ENCODE assay signal across 8 mouse cellular contexts in genomic region chr11:99039782-99040181, GRCm38 (mm10). TPM values are rescaled to one million over a fixed set of nuclear protein-coding genes. Genes with fewer than 3 reads are reported as not detected.
A peak's percentile ranks its signal among the peaks of the same experiment; 100 is the strongest.
DNase-seq lines count a peak whose midpoint lies in the region; ATAC-seq and TF ChIP-seq lines count a peak whose summit lies in the region.

No protein-coding gene starts in this region.

- peaks cover 13% of the 10 kb centered on the region for H3K36me3 ChIP-seq in hindbrain, embryonic 10.5 days
- no peaks in the 10 kb centered on the region for H3K36me3 ChIP-seq in lung, postnatal 0 days (ENCODE audit: insufficient read depth, low read length)

- peak; percentile 78 for ATAC-seq in frontal cortex, adult (ENCODE audit: low TSS enrichment)
- ATAC-seq in lung, postnatal 0 days, result peak; percentile 75

- no peak overlapping the region for H3K9ac ChIP-seq in lung, postnatal 0 days (replicated peaks; ENCODE audit: low read depth)

- H3K27me3 ChIP-seq in hindbrain, embryonic 10.5 days (ENCODE audit: insufficient read depth, poor library complexity, severe bottlenecking), result no peaks in the 10 kb centered on the region
- no peaks in the 10 kb centered on the region for H3K27me3 ChIP-seq in lung, postnatal 0 days (replicated peaks; ENCODE audit: insufficient read depth, low read length)

- H3K27ac ChIP-seq in hindbrain, embryonic 10.5 days, result peak overlapping the region; percentile 98
- H3K27ac ChIP-seq in lung, postnatal 0 days (ENCODE audit: low read length), result peak overlapping the region; percentile 88; the same call in 1 of the 2 replicates

- DNase-seq in MEL-GATA-1-ER (ENCODE audit: extremely low read depth, low read depth), result peak; percentile 82
- DNase-seq in cerebellum, adult 18-20 months, result peak; percentile 66 to 68
- DNase-seq in hindbrain, embryonic 10.5 days (ENCODE audit: low spot score), result peak; percentile 91
- peak; percentile 73 for DNase-seq in layer of hippocampus, adult 9-10 months (ENCODE audit: low spot score)
- peak; percentile 89 for DNase-seq in lung, postnatal 0 days (ENCODE audit: low spot score)
- peak; percentile 61 for DNase-seq in ovary, postnatal 10 days (ENCODE audit: low spot score)
- peak; percentile 80 for DNase-seq in thymus, postnatal 0 days (ENCODE audit: low spot score)

- WGBS in hindbrain, embryonic 10.5 days, result under 1% methylated on average over 15 of the region's 15 CpGs
- under 1% methylated on average over 15 of the region's 15 CpGs for WGBS in lung, postnatal 0 days

- peaks cover 68% of the 10 kb centered on the region for H3K4me1 ChIP-seq in hindbrain, embryonic 10.5 days (replicated peaks)
- H3K4me1 ChIP-seq in lung, postnatal 0 days (ENCODE audit: insufficient read depth, low read depth, low read length), result peaks cover 6% of the 10 kb centered on the region; the same call in 1 of the 2 replicates

- peak overlapping the region; percentile 91 for H3K4me2 ChIP-seq in lung, postnatal 0 days (replicated peaks; ENCODE audit: low read depth, low read length)

- no peaks in the 10 kb centered on the region for H3K9me3 ChIP-seq in hindbrain, embryonic 10.5 days
- H3K9me3 ChIP-seq in lung, postnatal 0 days (ENCODE audit: low read length), result no peaks in the 10 kb centered on the region

- peak; percentile 90 for TF ChIP-seq CTCF in lung, postnatal 0 days (IDR thresholded peaks at IDR 0.05)

- peak overlapping the region; percentile 80 for H3K4me3 ChIP-seq in hindbrain, embryonic 10.5 days
- H3K4me3 ChIP-seq in lung, postnatal 0 days (ENCODE audit: low read depth, low read length), result peak overlapping the region; percentile 61

- no peak for TF ChIP-seq EP300 in lung, postnatal 0 days (IDR thresholded peaks at IDR 0.05)

RNA-seq across cellular contexts. Expression of gene Igfbp4, which starts 1.3 kb away (rescaled TPM):
- 424 and 437 TPM in 2 replicates for polyA plus RNA-seq in hindbrain, embryonic 10.5 days (2016; fragmentation: Nextera tagmentation; extraction: Ambion mirVana)
- polyA plus RNA-seq in lung, postnatal 0 days (2015; fragmentation: Nextera tagmentation; extraction: Ambion mirVana), result 416 and 433 TPM in 2 replicates
- polyA plus RNA-seq in thymus, postnatal 0 days (2015; fragmentation: Nextera tagmentation; extraction: Ambion mirVana), result 85.0 and 98.4 TPM in 2 replicates

RNA-seq across cellular contexts. Expression of gene Top2a, which starts 15.8 kb away (rescaled TPM):
- 225 and 320 TPM in 2 replicates for polyA plus RNA-seq in hindbrain, embryonic 10.5 days (2016; fragmentation: Nextera tagmentation; extraction: Ambion mirVana)
- 11.1 and 16.9 TPM in 2 replicates for polyA plus RNA-seq in lung, postnatal 0 days (2015; fragmentation: Nextera tagmentation; extraction: Ambion mirVana)
- 298 and 329 TPM in 2 replicates for polyA plus RNA-seq in thymus, postnatal 0 days (2015; fragmentation: Nextera tagmentation; extraction: Ambion mirVana)

RNA-seq across cellular contexts. Expression of gene Tns4, which starts 49.3 kb away (rescaled TPM):
- polyA plus RNA-seq in hindbrain, embryonic 10.5 days (2016; fragmentation: Nextera tagmentation; extraction: Ambion mirVana), result 0.67 and 1.0 TPM in 2 replicates
- polyA plus RNA-seq in lung, postnatal 0 days (2015; fragmentation: Nextera tagmentation; extraction: Ambion mirVana), result 0.13 and 0.24 TPM in 2 replicates
- polyA plus RNA-seq in thymus, postnatal 0 days (2015; fragmentation: Nextera tagmentation; extraction: Ambion mirVana), result 1.4 and 1.7 TPM in 2 replicates

RNA-seq across cellular contexts. Expression of gene Gjd3, which starts 57.0 kb away (rescaled TPM):
- 0.44 TPM in 1 of 2 replicates, not detected in the other for polyA plus RNA-seq in hindbrain, embryonic 10.5 days (2016; fragmentation: Nextera tagmentation; extraction: Ambion mirVana)
- 0.56 and 1.0 TPM in 2 replicates for polyA plus RNA-seq in lung, postnatal 0 days (2015; fragmentation: Nextera tagmentation; extraction: Ambion mirVana)
- 0.27 and 0.51 TPM in 2 replicates for polyA plus RNA-seq in thymus, postnatal 0 days (2015; fragmentation: Nextera tagmentation; extraction: Ambion mirVana)

Comparison
In these comparisons a context has a peak if more than half of its experiments do, and no peak if none do; other contexts are left out.
1. Peak in every context shown above with its lines: DNase-seq, ATAC-seq, H3K4me3 ChIP-seq and H3K27ac ChIP-seq.
2. RNA of gene Top2a, which starts 15.8 kb away (polyA plus RNA-seq): 298 to 329 TPM in thymus, postnatal 0 days and 225 to 320 TPM in hindbrain, embryonic 10.5 days; 11.1 to 16.9 TPM in lung, postnatal 0 days; every median in the first group is over 10 times any median in the second.